Mouse (Mus musculus) embryo, embryonic 10.5 days (tissue): ENCODE results near the gene Tstd3.

Experiments used
- DNase-seq: peaks from one replicate; pipeline ENCODE4 v3.0.0-alpha.2; 2015; ENCODE audit warnings: low spot score

The Tstd3 gene

GRCm38 (mm10) chr4:21766863-21767304, at the start of gene Tstd3, which contains the start of gene Usp45:
TSS of gene Tstd3 (minus strand) at chr4:21767212.
TSS of gene Usp45 (plus strand) at chr4:21767156.
- peak; percentile 90 for DNase-seq

- peak; percentile 90 for DNase-seq
Observed at GRCm38 (mm10) chr4:21814029-21814428, 47.0 kb upstream of the Tstd3 start.

GRCm38 (mm10) chr4:21812635-21813034, 45.6 kb upstream of the Tstd3 start:
- DNase-seq: no peak

- no peak for DNase-seq
Observed at GRCm38 (mm10) chr4:21810608-21811007, 43.6 kb upstream of the Tstd3 start.

GRCm38 (mm10) chr4:21807204-21807603, 40.2 kb upstream of the Tstd3 start:
- DNase-seq: peak; percentile 16

- DNase-seq: no peak
Observed at GRCm38 (mm10) chr4:21801620-21802019, 34.6 kb upstream of the Tstd3 start.

GRCm38 (mm10) chr4:21801013-21801412, 34.0 kb upstream of the Tstd3 start:
- DNase-seq: no peak

- DNase-seq: no peak
Observed at GRCm38 (mm10) chr4:21793631-21794030, 26.6 kb upstream of the Tstd3 start.

- no peak for DNase-seq
Observed at GRCm38 (mm10) chr4:21789836-21790235, 22.8 kb upstream of the Tstd3 start.

GRCm38 (mm10) chr4:21788903-21789302, 21.9 kb upstream of the Tstd3 start:
- DNase-seq: no peak

- no peak for DNase-seq
Observed at GRCm38 (mm10) chr4:21786268-21786667, 19.3 kb upstream of the Tstd3 start.

GRCm38 (mm10) chr4:21780816-21781726, 14.1 kb upstream of the Tstd3 start:
- DNase-seq: no peak

- DNase-seq: no peak
Observed at GRCm38 (mm10) chr4:21776946-21777265, 9.9 kb upstream of the Tstd3 start.

- DNase-seq: peak; percentile 96
Observed at GRCm38 (mm10) chr4:21776091-21776945, 9.3 kb upstream of the Tstd3 start.

- DNase-seq: no peak
Observed at GRCm38 (mm10) chr4:21772306-21772705, 5.3 kb upstream of the Tstd3 start.

- DNase-seq: no peak
Observed at GRCm38 (mm10) chr4:21771064-21771463, 4.1 kb upstream of the Tstd3 start.

GRCm38 (mm10) chr4:21766171-21766862, 695 bp downstream of the Tstd3 start:
- DNase-seq: peak; percentile 17

GRCm38 (mm10) chr4:21763827-21764226, 3.2 kb downstream of the Tstd3 start:
- no peak for DNase-seq

- no peak for DNase-seq
Observed at GRCm38 (mm10) chr4:21761416-21762160, 5.4 kb downstream of the Tstd3 start.

GRCm38 (mm10) chr4:21758860-21759259, 8.2 kb downstream of the Tstd3 start:
- DNase-seq: no peak

GRCm38 (mm10) chr4:21755123-21755789, 11.8 kb downstream of the Tstd3 start:
- DNase-seq: no peak
